Mouse (Mus musculus): ENCODE data around the gene Olfr48.

The Olfr48 gene

GRCm38 (mm10) chr2:89848105-89848504 is at the start of gene Olfr48:
Gene Olfr48 (minus strand): TSS chr2:89848205.
- DNase-seq (ENCODE audit: low read depth) = no peak

GRCm38 (mm10) chr2:89878137-89878536 is 30.1 kb upstream of the Olfr48 start, which contains the start of gene Olfr1257:
Gene Olfr1257 (plus strand): TSS chr2:89878437.
- no peak for DNase-seq (ENCODE audit: low read depth)

GRCm38 (mm10) chr2:89849230-89849629 is 1.2 kb upstream of the Olfr48 start:
- DNase-seq (ENCODE audit: low read depth) = no peak

GRCm38 (mm10) chr2:89841455-89841854 is 6.5 kb downstream of the Olfr48 start, which contains the start of gene Olfr1256:
Gene Olfr1256 (minus strand): TSS chr2:89841555.
- no peak for DNase-seq (ENCODE audit: low read depth)

- DNase-seq (ENCODE audit: low read depth) = no peak
These were observed 27.8 kb downstream of the Olfr48 start for GRCm38 (mm10) chr2:89820216-89820615.

- DNase-seq (ENCODE audit: low read depth) = no peak
These were observed 36.3 kb downstream of the Olfr48 start, which contains the start of gene Olfr1255 for GRCm38 (mm10) chr2:89811751-89812150. Gene Olfr1255 (plus strand): TSS chr2:89812051.

GRCm38 (mm10) chr2:89810751-89811150 is 37.3 kb downstream of the Olfr48 start:
- no peak for DNase-seq (ENCODE audit: low read depth)

GRCm38 (mm10) chr2:89799583-89799982 is 48.4 kb downstream of the Olfr48 start:
- DNase-seq (ENCODE audit: low read depth) = no peak

- DNase-seq (ENCODE audit: low read depth) = no peak
These were observed 54.5 kb downstream of the Olfr48 start, which contains the start of gene Olfr1254 for GRCm38 (mm10) chr2:89793519-89793918. Gene Olfr1254 (minus strand): TSS chr2:89793619.
